Mouse (Mus musculus): Measurements from ENCODE around the gene Prss32. TPM values are rescaled to one million over a fixed set of nuclear protein-coding genes. Genes with fewer than 3 reads are reported as not detected.

Prss32 gene
- polyA plus RNA-seq, 1 experiment from 2014 or later, result not detected

Small RNA genes lying within 50 kb of the gene (microRNA-seq; reads per million reads assigned to microRNA genes)
- gene Mir5125, result 0.52 reads per million

Other genes with a start within 250 kb of the Prss32 start
- gene Zfp13, start 244.4 kb upstream of the Prss32 start, polyA plus RNA-seq (2015; fragmentation: Nextera tagmentation; extraction: Ambion mirVana), result 19.9 and 22.2 TPM in 2 replicates
- 0.56 and 0.57 TPM in 2 replicates for gene Zscan10, start 243.0 kb upstream of the Prss32 start, polyA plus RNA-seq (2015; fragmentation: Nextera tagmentation; extraction: Ambion mirVana)
- gene Mmp25, start 198.6 kb upstream of the Prss32 start, polyA plus RNA-seq (2015; fragmentation: Nextera tagmentation; extraction: Ambion mirVana), result 0.81 and 1.0 TPM in 2 replicates
- gene Bicdl2, start 183.3 kb upstream of the Prss32 start, polyA plus RNA-seq (2015; fragmentation: Nextera tagmentation; extraction: Ambion mirVana), result 1.7 and 2.2 TPM in 2 replicates
- 65.0 and 66.9 TPM in 2 replicates for gene Hcfc1r1, start 170.3 kb upstream of the Prss32 start, polyA plus RNA-seq (2015; fragmentation: Nextera tagmentation; extraction: Ambion mirVana)
- 45.6 and 48.4 TPM in 2 replicates for gene Thoc6, start 170.0 kb upstream of the Prss32 start, polyA plus RNA-seq (2015; fragmentation: Nextera tagmentation; extraction: Ambion mirVana)
- 15.4 and 17.1 TPM in 2 replicates for gene Tnfrsf12a, start 166.4 kb upstream of the Prss32 start, polyA plus RNA-seq (2015; fragmentation: Nextera tagmentation; extraction: Ambion mirVana)
- gene Cldn6, start 164.6 kb upstream of the Prss32 start, polyA plus RNA-seq (2015; fragmentation: Nextera tagmentation; extraction: Ambion mirVana), result 16.8 and 19.8 TPM in 2 replicates
- 8.3 and 10.1 TPM in 2 replicates for gene Cldn9, start 159.8 kb upstream of the Prss32 start, polyA plus RNA-seq (2015; fragmentation: Nextera tagmentation; extraction: Ambion mirVana)
- 2.3 and 3.0 TPM in 2 replicates for gene 1520401A03Rik, start 121.1 kb upstream of the Prss32 start, polyA plus RNA-seq (2015; fragmentation: Nextera tagmentation; extraction: Ambion mirVana)
- gene Pkmyt1, start 117.5 kb upstream of the Prss32 start, polyA plus RNA-seq (2015; fragmentation: Nextera tagmentation; extraction: Ambion mirVana), result 47.5 and 52.8 TPM in 2 replicates
- 15.5 and 16.1 TPM in 2 replicates for gene Paqr4, start 103.0 kb upstream of the Prss32 start, polyA plus RNA-seq (2015; fragmentation: Nextera tagmentation; extraction: Ambion mirVana)
- 39.5 and 46.3 TPM in 2 replicates for gene Kremen2, start 98.0 kb upstream of the Prss32 start, polyA plus RNA-seq (2015; fragmentation: Nextera tagmentation; extraction: Ambion mirVana)
- gene Flywch1, start 72.3 kb upstream of the Prss32 start, polyA plus RNA-seq (2015; fragmentation: Nextera tagmentation; extraction: Ambion mirVana), result 103 and 107 TPM in 2 replicates
- 68.0 and 70.5 TPM in 2 replicates for gene Flywch2, start 57.8 kb upstream of the Prss32 start, polyA plus RNA-seq (2015; fragmentation: Nextera tagmentation; extraction: Ambion mirVana)
- gene Srrm2, start 53.3 kb upstream of the Prss32 start, polyA plus RNA-seq (2015; fragmentation: Nextera tagmentation; extraction: Ambion mirVana), result 606 and 615 TPM in 2 replicates
- gene Elob, start 14.7 kb upstream of the Prss32 start, polyA plus RNA-seq (2015; fragmentation: Nextera tagmentation; extraction: Ambion mirVana), result 1,219 and 1,256 TPM in 2 replicates
- gene Prss33, start 7.8 kb upstream of the Prss32 start, polyA plus RNA-seq (2015; fragmentation: Nextera tagmentation; extraction: Ambion mirVana), result not detected in 2 replicates
- 1.7 and 2.4 TPM in 2 replicates for gene Prss41, start 317 bp downstream of the Prss32 start, polyA plus RNA-seq (2015; fragmentation: Nextera tagmentation; extraction: Ambion mirVana)
- gene Prss21, start 24.2 kb downstream of the Prss32 start, polyA plus RNA-seq (2015; fragmentation: Nextera tagmentation; extraction: Ambion mirVana), result not detected in 2 replicates
- not detected in 2 replicates for gene Dcpp1, start 37.0 kb downstream of the Prss32 start, polyA plus RNA-seq (2015; fragmentation: Nextera tagmentation; extraction: Ambion mirVana)
- gene Dcpp2, start 37.0 kb downstream of the Prss32 start, polyA plus RNA-seq (2015; fragmentation: Nextera tagmentation; extraction: Ambion mirVana), result not detected in 2 replicates
- gene Dcpp3, start 73.6 kb downstream of the Prss32 start, polyA plus RNA-seq (2015; fragmentation: Nextera tagmentation; extraction: Ambion mirVana), result not detected in 2 replicates
- gene Sbp, start 97.8 kb downstream of the Prss32 start, polyA plus RNA-seq (2015; fragmentation: Nextera tagmentation; extraction: Ambion mirVana), result not detected in 2 replicates
- not detected in 2 replicates for gene Sbpl, start 111.4 kb downstream of the Prss32 start, polyA plus RNA-seq (2015; fragmentation: Nextera tagmentation; extraction: Ambion mirVana)
- gene Prss30, start 136.7 kb downstream of the Prss32 start, polyA plus RNA-seq (2015; fragmentation: Nextera tagmentation; extraction: Ambion mirVana), result not detected in 2 replicates
- gene Prss22, start 154.2 kb downstream of the Prss32 start, polyA plus RNA-seq (2015; fragmentation: Nextera tagmentation; extraction: Ambion mirVana), result 0.47 and 0.60 TPM in 2 replicates
- gene Prss27, start 194.3 kb downstream of the Prss32 start, polyA plus RNA-seq (2015; fragmentation: Nextera tagmentation; extraction: Ambion mirVana), result 0.52 and 0.55 TPM in 2 replicates
- gene Kctd5, start 229.6 kb downstream of the Prss32 start, polyA plus RNA-seq (2015; fragmentation: Nextera tagmentation; extraction: Ambion mirVana), result 75.7 and 77.4 TPM in 2 replicates